Mouse (Mus musculus) E14TG2a.4 (cell line): ENCODE results near the gene Olfr612.
"Not testable (repeated sequence)": the region's sequence is repeated elsewhere in the genome, so short reads cannot be mapped to it uniquely, and the experiment has no call there.

Experiments used
- H3K27me3 ChIP-seq: 2 replicates; pipeline ENCODE4 v1.6.1; 2014; ENCODE audit warnings: low read length, control low read depth; ENCODE audit not compliant: insufficient read depth
- H3K36me3 ChIP-seq: 2 replicates; pipeline ENCODE4 v1.6.1; 2014; ENCODE audit warnings: low read length, control low read depth; ENCODE audit not compliant: insufficient read depth
- H3K4me1 ChIP-seq: replicated peaks from 2 replicates; pipeline ENCODE4 v1.6.1; 2014; ENCODE audit warnings: low read depth, low read length, control low read depth
- H3K4me3 ChIP-seq: replicated peaks from 2 replicates; pipeline ENCODE4 v1.5.1; 2014; ENCODE audit warnings: mild to moderate bottlenecking, low read length
- H3K9me3 ChIP-seq: 2 replicates; pipeline ENCODE4 v1.6.1; 2014; ENCODE audit warnings: low read length, control low read depth
- CTCF ChIP-seq: conservative IDR thresholded peaks from 2 replicates; pipeline ENCODE4 v1.5.1; 2014; ENCODE audit warnings: low read length
- NANOG ChIP-seq: IDR thresholded peaks from 2 replicates; pipeline ENCODE4 v1.6.1; 2014; ENCODE audit warnings: borderline replicate concordance, low read length, mixed read lengths
- POU5F1 ChIP-seq: IDR thresholded peaks from 2 replicates; pipeline ENCODE4 v1.6.1; 2014; ENCODE audit warnings: low read length, borderline replicate concordance

Gene Olfr612

GRCm38 (mm10) chr7:103542617-103543016, at the start of gene Olfr612:
TSS of gene Olfr612 (minus strand) at chr7:103542717.
- H3K36me3 ChIP-seq, H3K9me3 ChIP-seq, H3K4me3 ChIP-seq, H3K4me1 ChIP-seq, H3K27me3 ChIP-seq: not testable (repeated sequence)

- Histone ChIP-seq H3K4me1 (no peaks in the 10 kb centered on the region), H3K9me3 (no peaks in the 10 kb centered on the region), H3K27me3 (no peaks in the 10 kb centered on the region), H3K36me3 (no peaks in the 10 kb centered on the region), H3K4me3 (no peak within 1 kb of the TSS)
- TF ChIP-seq POU5F1 (no peak), CTCF (no peak), NANOG (no peak)
Observed at GRCm38 (mm10) chr7:103589803-103590202, 47.3 kb upstream of the Olfr612 start, which contains the start of gene Olfr618. TSS of gene Olfr618 (plus strand) at chr7:103590103.

- TF ChIP-seq POU5F1 = no peak
- TF ChIP-seq NANOG = no peak
- no peak for TF ChIP-seq CTCF
Observed at GRCm38 (mm10) chr7:103572761-103573160, 30.2 kb upstream of the Olfr612 start, which contains the start of gene Olfr617. TSS of gene Olfr617 (plus strand) at chr7:103573061.

GRCm38 (mm10) chr7:103569043-103569442, 26.5 kb upstream of the Olfr612 start, which contains the start of gene Olfr616:
TSS of gene Olfr616 (minus strand) at chr7:103569143.
- Histone ChIP-seq H3K27me3 (no peaks in the 10 kb centered on the region), H3K9me3 (no peaks in the 10 kb centered on the region), H3K36me3 (no peaks in the 10 kb centered on the region), H3K4me1 (no peaks in the 10 kb centered on the region), H3K4me3 (no peak within 1 kb of the TSS)
- TF ChIP-seq CTCF (no peak), NANOG (no peak)

More at GRCm38 (mm10) chr7:103572761-103573160, 30.2 kb upstream of the Olfr612 start, which contains the start of gene Olfr617:
- H3K4me1 ChIP-seq = no peaks in the 10 kb centered on the region
- no peaks in the 10 kb centered on the region for H3K36me3 ChIP-seq
- H3K27me3 ChIP-seq = no peaks in the 10 kb centered on the region
- H3K9me3 ChIP-seq = no peaks in the 10 kb centered on the region
- no peak within 1 kb of the TSS for H3K4me3 ChIP-seq

GRCm38 (mm10) chr7:103555779-103556178, 13.3 kb upstream of the Olfr612 start, which contains the start of gene Olfr615:
TSS of gene Olfr615 (plus strand) at chr7:103556079.
- no peaks in the 10 kb centered on the region for H3K4me1 ChIP-seq
- H3K27me3 ChIP-seq = no peaks in the 10 kb centered on the region
- no peak for TF ChIP-seq NANOG
- no peak for TF ChIP-seq POU5F1

GRCm38 (mm10) chr7:103547774-103548173, 5.3 kb upstream of the Olfr612 start, which contains the start of gene Olfr613:
TSS of gene Olfr613 (plus strand) at chr7:103548074.
- H3K4me1 ChIP-seq = no peaks in the 10 kb centered on the region
- H3K36me3 ChIP-seq = no peaks in the 10 kb centered on the region
- TF ChIP-seq CTCF = no peak
- TF ChIP-seq NANOG = no peak
- no peak for TF ChIP-seq POU5F1
- no peaks in the 10 kb centered on the region for H3K27me3 ChIP-seq
- H3K4me3 ChIP-seq = no peak within 1 kb of the TSS
- H3K9me3 ChIP-seq = no peaks in the 10 kb centered on the region

More at GRCm38 (mm10) chr7:103555779-103556178, 13.3 kb upstream of the Olfr612 start, which contains the start of gene Olfr615:
- Histone ChIP-seq H3K4me3 (no peak within 1 kb of the TSS), H3K36me3 (no peaks in the 10 kb centered on the region), H3K9me3 (no peaks in the 10 kb centered on the region)

GRCm38 (mm10) chr7:103520746-103521145, 21.8 kb downstream of the Olfr612 start, which contains the start of gene Olfr611:
TSS of gene Olfr611 (minus strand) at chr7:103520846.
- H3K9me3 ChIP-seq, H3K4me1 ChIP-seq, H3K36me3 ChIP-seq, H3K4me3 ChIP-seq, H3K27me3 ChIP-seq: not testable (repeated sequence)

- Histone ChIP-seq H3K36me3 (no peaks in the 10 kb centered on the region), H3K27me3 (no peaks in the 10 kb centered on the region), H3K4me1 (no peaks in the 10 kb centered on the region), H3K4me3 (no peak within 1 kb of the TSS), H3K9me3 (no peaks in the 10 kb centered on the region)
- TF ChIP-seq NANOG (no peak), POU5F1 (no peak), CTCF (no peak)
Observed at GRCm38 (mm10) chr7:103512022-103512421, 30.5 kb downstream of the Olfr612 start, which contains the start of gene Olfr610. TSS of gene Olfr610 (minus strand) at chr7:103512122.

GRCm38 (mm10) chr7:103497962-103498361, 44.6 kb downstream of the Olfr612 start, which contains the start of gene Olfr609:
TSS of gene Olfr609 (minus strand) at chr7:103498062.
- no peaks in the 10 kb centered on the region for H3K27me3 ChIP-seq
- no peak for TF ChIP-seq POU5F1
- TF ChIP-seq CTCF = no peak
- TF ChIP-seq NANOG = no peak

More at GRCm38 (mm10) chr7:103497962-103498361, 44.6 kb downstream of the Olfr612 start, which contains the start of gene Olfr609:
- Histone ChIP-seq H3K36me3 (no peaks in the 10 kb centered on the region), H3K9me3 (no peaks in the 10 kb centered on the region), H3K4me3 (no peak within 1 kb of the TSS), H3K4me1 (no peaks in the 10 kb centered on the region)
